Mouse (Mus musculus): Measurements from ENCODE around the gene Gm2a.

DNA sequence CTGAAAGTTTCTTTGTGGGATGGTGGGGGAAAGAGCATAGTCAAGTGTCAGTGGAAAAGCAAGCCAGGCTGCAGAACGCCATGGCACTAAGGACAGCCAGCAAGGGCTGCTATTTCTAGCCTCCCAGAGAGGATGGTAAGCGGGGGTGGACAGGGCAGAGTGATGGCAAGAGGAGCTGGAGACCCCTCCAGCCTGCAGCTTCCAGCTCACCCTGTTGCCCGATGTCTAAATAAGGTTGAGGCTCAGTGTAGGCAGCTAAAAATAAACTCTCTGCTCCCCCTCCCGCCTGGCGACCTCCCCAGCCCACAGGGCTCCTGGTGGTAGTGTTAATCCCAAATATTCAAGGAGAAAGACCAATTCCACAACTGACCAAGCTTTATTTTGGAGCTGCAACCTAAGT is 12.5 kb upstream of the Gm2a start:
- no peak for TF ChIP-seq MYOG (IDR thresholded peaks at IDR 0.05; ENCODE audit: control insufficient read depth, extremely low read depth, insufficient read length)
- TF ChIP-seq CTCF (IDR thresholded peaks at IDR 0.05; ENCODE audit: control insufficient read depth, insufficient read depth, insufficient read length) = no peak
- no peak for TF ChIP-seq USF1 (IDR thresholded peaks at IDR 0.05; ENCODE audit: low read depth)
- TF ChIP-seq MAX (IDR thresholded peaks at IDR 0.05) = no peak
- TF ChIP-seq MYOD1 (IDR thresholded peaks at IDR 0.05; ENCODE audit: control insufficient read depth, insufficient read length, low read depth) = no peak

Data from C2C12 (cell line).